In genomic region chr11:103195236-103195635, GRCm38 (mm10) we compare ENCODE assay signal across 32 mouse cellular contexts. TPM values are rescaled to one million over a fixed set of nuclear protein-coding genes. Genes with fewer than 3 reads are reported as not detected.
DNase-seq lines count a peak whose midpoint lies in the region; TF ChIP-seq lines count a peak whose summit lies in the region.
"Had no signal": no experiment of that assay in that cellular context is flagged by ENCODE, and none has a peak within 500 bp of the region (broad histone marks: within the 10 kb centered on the region; RNA-seq: fewer than 3 reads in every experiment).

No protein-coding gene starts in this region.

- WGBS in cerebellum, adult 2 months, result 53% methylated on average over 18 of the region's 18 CpGs

- no peak for TF ChIP-seq POLR2A in cerebellum, adult 2 months (IDR thresholded peaks at IDR 0.05; ENCODE audit: borderline replicate concordance, insufficient read depth, low read length)
- no peak for TF ChIP-seq POLR2A in cortical plate, adult 2 months (IDR thresholded peaks at IDR 0.05; ENCODE audit: extremely low read depth, insufficient read depth, low read length)

- no peak overlapping the region for H3K4me3 ChIP-seq in cerebellum, adult 2 months (replicated peaks; ENCODE audit: insufficient read depth, low read depth, low read length)
- H3K4me3 ChIP-seq in cortical plate, adult 2 months (ENCODE audit: insufficient read depth, low read length), result peak overlapping the region; percentile 14; the same call in 1 of the 2 replicates
- H3K4me3 ChIP-seq: embryonic facial prominence, embryonic 15.5 days; hindbrain, embryonic 12.5 days; liver, embryonic 13.5 days had no signal

- no peaks in the 10 kb centered on the region for H3K27me3 ChIP-seq in cerebellum, adult 2 months (ENCODE audit: control insufficient read depth, insufficient read depth, low read length)
- H3K27me3 ChIP-seq: CH12.LX, Patski had no signal

- DNase-seq in gastrocnemius, postnatal 10 days, result peak; percentile 7
- no peak for DNase-seq in gastrocnemius, adult 18-20 months (ENCODE audit: low spot score)
- peak; percentile 38 to 64 for DNase-seq in left cerebral cortex, postnatal 25 days (ENCODE audit: low spot score in 2 of 2)
- DNase-seq in left cerebral cortex, adult 8-10 months (ENCODE audit: low spot score in 2 of 2), result no peak
- peak; percentile 54 to 55 for DNase-seq in cerebellum, adult 2 months
- no peak for DNase-seq in layer of hippocampus, postnatal 25 days (ENCODE audit: extremely low spot score in 1 of 2, low spot score in 1 of 2)
- DNase-seq: gastrocnemius, postnatal 25 days; layer of hippocampus, postnatal 36 days; liver, embryonic 13.5 days; lung, adult 2 months; lung, postnatal 14 days; thymus, adult 2 months had no signal

- peaks cover 38% of the 10 kb centered on the region for H3K4me1 ChIP-seq in cerebellum, adult 2 months (ENCODE audit: control insufficient read depth, insufficient read depth, low read length)
- H3K4me1 ChIP-seq in cortical plate, adult 2 months (ENCODE audit: control insufficient read depth, insufficient read depth, low read length), result peaks cover 6% of the 10 kb centered on the region

- no peak for TF ChIP-seq CTCF in cerebellum, adult 2 months (IDR thresholded peaks at IDR 0.05; ENCODE audit: borderline replicate concordance, insufficient read depth, low read depth, low read length)
- TF ChIP-seq CTCF in cortical plate, adult 2 months (IDR thresholded peaks at IDR 0.05; ENCODE audit: extremely low read depth, insufficient read depth, low read length), result no peak

- peak overlapping the region; percentile 57 for H3K27ac ChIP-seq in cerebellum, adult 2 months (ENCODE audit: insufficient read depth, low read length)
- H3K27ac ChIP-seq in cortical plate, adult 2 months (ENCODE audit: insufficient read depth, low read length), result peak overlapping the region; percentile 49
- H3K27ac ChIP-seq: embryonic facial prominence, embryonic 15.5 days; hindbrain, embryonic 12.5 days; liver, embryonic 13.5 days; stomach, postnatal 0 days had no signal

- intact Hi-C loops in left cerebral cortex, postnatal 25 days (cut with DNase I), result no loop called here

RNA-seq across cellular contexts. Expression of gene 1700023F06Rik, which starts 13.1 kb away (rescaled TPM):
- total RNA-seq in gastrocnemius, postnatal 10 days (2021), result not detected
- total RNA-seq in gastrocnemius, adult 18-20 months (2021), result not detected
- 1 to 10 TPM; 1.5 to 2.4 TPM for total RNA-seq in left cerebral cortex, postnatal 25 days (2021)
- 1 to 10 TPM; 1.7 to 2.8 (median 2.3) TPM for total RNA-seq in left cerebral cortex, adult 8-10 months (2022)
- 9.4 and 10.0 TPM in 2 replicates for polyA plus RNA-seq in cerebellum, adult 2 months (2012; rRNA removed)
- 4.2 and 6.4 TPM in 2 replicates for polyA plus RNA-seq in cortical plate, adult 2 months (2012; rRNA removed)
- 1 to 10 TPM; 1.1 to 1.5 TPM for total RNA-seq in layer of hippocampus, postnatal 25 days (2021)
- total RNA-seq: CH12.LX; G1E; gastrocnemius, postnatal 25 days; heart, adult 8-10 months; heart, postnatal 25 days; monocyte, adult 5-6 weeks; neutrophil, adult 5-6 weeks had no signal
- polyA plus RNA-seq: G1E; liver, embryonic 13.5 days had no signal

RNA-seq across cellular contexts. Expression of gene Spata32, which starts 23.0 kb away (rescaled TPM):
- not detected for total RNA-seq in gastrocnemius, postnatal 10 days (2021)
- total RNA-seq in gastrocnemius, adult 18-20 months (2021), result not detected
- 1 to 10 TPM; 1.3 to 1.4 TPM for total RNA-seq in left cerebral cortex, postnatal 25 days (2021)
- total RNA-seq in left cerebral cortex, adult 8-10 months (2022), result 1 to 10 TPM in 3 of 4 experiments, under 1 TPM in 1; 0.67 to 2.3 (median 1.5) TPM
- 2.7 and 3.2 TPM in 2 replicates for polyA plus RNA-seq in cerebellum, adult 2 months (2012; rRNA removed)
- polyA plus RNA-seq in cortical plate, adult 2 months (2012; rRNA removed), result 2.5 and 2.9 TPM in 2 replicates
- total RNA-seq in layer of hippocampus, postnatal 25 days (2021), result 1 to 10 TPM in 1 of 2 experiments, under 1 TPM in 1; 0.81 to 1.7 TPM
- total RNA-seq: adrenal gland, adult 18-20 months; adrenal gland, postnatal 4 days; CH12.LX; gastrocnemius, postnatal 25 days; heart, adult 8-10 months; heart, postnatal 25 days; megakaryocyte progenitor cell, adult 5-6 weeks; monocyte, adult 5-6 weeks; neutrophil, adult 5-6 weeks had no signal
- polyA plus RNA-seq: embryonic facial prominence, embryonic 15.5 days; forebrain, embryonic 14.5 days; G1E; heart, embryonic 14.5 days; hindbrain, embryonic 12.5 days; intestine, postnatal 0 days; kidney, embryonic 16.5 days; limb, embryonic 14.5 days; liver, embryonic 13.5 days; lung, adult 2 months; midbrain, embryonic 11.5 days; Patski; stomach, postnatal 0 days; thymus, adult 2 months had no signal

RNA-seq across cellular contexts. Expression of gene Fmnl1, which starts 24.3 kb away (rescaled TPM):
- 1 to 10 TPM; 6.3 to 8.9 TPM for total RNA-seq in gastrocnemius, postnatal 10 days (2021)
- 1 to 10 TPM; 5.1 to 8.1 TPM for total RNA-seq in gastrocnemius, adult 18-20 months (2021)
- 100 to 1,000 TPM; 146 to 197 TPM for total RNA-seq in left cerebral cortex, postnatal 25 days (2021)
- 100 to 1,000 TPM in 3 of 4 experiments, 10 to 100 TPM in 1; 81.7 to 115 (median 108) TPM for total RNA-seq in left cerebral cortex, adult 8-10 months (2022)
- polyA plus RNA-seq in cerebellum, adult 2 months (2012; rRNA removed), result 63.7 and 71.1 TPM in 2 replicates
- 125 and 133 TPM in 2 replicates for polyA plus RNA-seq in cortical plate, adult 2 months (2012; rRNA removed)
- total RNA-seq in layer of hippocampus, postnatal 25 days (2021), result 100 to 1,000 TPM; 127 to 147 TPM
- total RNA-seq: G1E had no signal

Comparison
In these comparisons a context has a peak if more than half of its experiments do, and no peak if none do; other contexts are left out.
1. DNase-seq: peak in gastrocnemius, postnatal 10 days (single experiment), left cerebral cortex, postnatal 25 days (2 of 2) and cerebellum, adult 2 months (2 of 2); none in gastrocnemius, adult 18-20 months (single experiment), left cerebral cortex, adult 8-10 months (0 of 2) and layer of hippocampus, postnatal 25 days (0 of 2).
2. RNA of gene Fmnl1, which starts 24.3 kb away (total RNA-seq): 146 to 197 TPM in left cerebral cortex, postnatal 25 days, 127 to 147 TPM in layer of hippocampus, postnatal 25 days and 81.7 to 115 TPM in left cerebral cortex, adult 8-10 months; 6.3 to 8.9 TPM in gastrocnemius, postnatal 10 days and 5.1 to 8.1 TPM in gastrocnemius, adult 18-20 months; every median in the first group is over 4 times any median in the second.